Mouse (Mus musculus) liver, postnatal 0 days (tissue): ENCODE measurements around the gene Chp1. TPM values are rescaled to one million over a fixed set of nuclear protein-coding genes. Genes with fewer than 3 reads are reported as not detected.
A peak's percentile ranks its signal among the peaks of the same experiment; 100 is the strongest.
"Not testable (repeated sequence)": the region's sequence is repeated elsewhere in the genome, so short reads cannot be mapped to it uniquely, and the experiment has no call there.

ENCODE experiments used
- ATAC-seq: fragments of 200-750 bp; cut with Nextera tagmentation; 2 replicates; pipeline ENCODE4 v1.8.0; 2017; ENCODE audit warnings: mild to moderate bottlenecking, moderate library complexity
- DNase-seq: peaks from one replicate; pipeline ENCODE4 v3.0.0-alpha.2; 2016
- H3K27ac ChIP-seq: fragments of 300-500 bp; sonication (generic); 2 replicates; pipeline ENCODE4 v1.5.1; 2014; ENCODE audit warnings: antibody characterized with exemption, moderate library complexity, mild to moderate bottlenecking, low read depth
- H3K27me3 ChIP-seq: fragments of 300-500 bp; sonication (generic); 2 replicates; pipeline ENCODE4 v1.6.1; 2014; ENCODE audit warnings: low read length, control low read depth, mixed read lengths; ENCODE audit not compliant: insufficient read depth
- H3K36me3 ChIP-seq: fragments of 300-500 bp; sonication (generic); replicated peaks from 2 replicates; pipeline ENCODE4 v1.6.1; 2014; ENCODE audit warnings: mild to moderate bottlenecking, control low read depth, low read length, moderate library complexity, mixed read lengths; ENCODE audit not compliant: insufficient read depth
- H3K4me1 ChIP-seq: fragments of 300-500 bp; sonication (generic); 2 replicates; pipeline ENCODE4 v1.6.1; 2014; ENCODE audit warnings: antibody characterized with exemption, mild to moderate bottlenecking, control low read depth; ENCODE audit not compliant: insufficient read depth
- H3K4me2 ChIP-seq: fragments of 300-500 bp; sonication (generic); 2 replicates; pipeline ENCODE4 v1.6.1; 2014; ENCODE audit warnings: low read depth, mild to moderate bottlenecking, low read length, moderate library complexity, mixed read lengths
- H3K4me3 ChIP-seq: fragments of 300-500 bp; sonication (generic); 2 replicates; pipeline ENCODE4 v1.5.1; 2014; ENCODE audit warnings: low read depth, low read length
- H3K9ac ChIP-seq: fragments of 300-500 bp; sonication (generic); replicated peaks from 2 replicates; pipeline ENCODE4 v1.6.1; 2014; ENCODE audit warnings: mild to moderate bottlenecking, moderate library complexity
- H3K9me3 ChIP-seq: fragments of 300-500 bp; sonication (generic); 2 replicates; pipeline ENCODE4 v1.6.1; 2016; ENCODE audit warnings: mild to moderate bottlenecking, control low read depth, low read length, mixed read lengths
- CTCF ChIP-seq: sonication (generic); IDR thresholded peaks from 2 replicates; pipeline ENCODE4 v1.5.1; 2016; ENCODE audit warnings: antibody characterized with exemption, low read depth
- EP300 ChIP-seq: IDR thresholded peaks from 2 replicates; pipeline ENCODE4 v1.6.1; 2016; ENCODE audit warnings: antibody characterized with exemption, low read depth, mild to moderate bottlenecking
- WGBS: fragments of 180-500 bp; shearing (Covaris S2); extraction: QIAGEN DNeasy Blood & Tissue Kit; methylation state at CpG from one replicate; pipeline ENCODE4 v1.1.7; 2014; ENCODE audit not compliant: insufficient replicate concordance; 5-methylcytosine and 5-hydroxymethylcytosine counted together
- polyA plus RNA-seq: library from polyadenylated mRNA; unstranded; fragments of >200 nt; fragmentation: Nextera tagmentation; extraction: Ambion mirVana; gene quantifications from 2 replicates; pipeline ENCODE4 v1.2.1, GENCODE M21; 2015

The Chp1 gene
- polyA plus RNA-seq, 1 experiment from 2014 or later, result 146 TPM

DNA sequence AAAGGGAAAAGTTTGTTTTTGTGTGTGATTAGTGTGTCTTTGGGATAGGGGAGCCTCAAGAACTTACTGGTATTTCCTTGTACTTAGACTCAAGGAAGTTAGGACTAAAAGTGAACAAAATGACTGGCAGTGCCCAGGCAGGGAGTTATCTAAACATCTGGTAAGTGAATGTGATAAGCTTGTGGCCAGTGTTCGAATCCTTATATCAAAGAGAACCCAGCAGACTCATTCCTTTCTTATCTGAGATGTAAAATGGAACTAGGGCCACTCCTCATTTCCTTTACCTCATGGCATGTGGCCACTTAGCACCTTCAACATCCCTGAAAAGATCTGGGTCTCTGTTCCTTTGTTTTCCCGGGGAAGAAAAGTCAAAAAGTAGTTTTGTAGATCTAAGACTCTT lies 56.4 kb downstream of the Chp1 start:
- H3K4me2 ChIP-seq, result peak overlapping the region; percentile 1
- no peak overlapping the region for H3K9ac ChIP-seq
- H3K4me1 ChIP-seq, result peaks cover 19% of the 10 kb centered on the region
- peak; percentile 68 for TF ChIP-seq EP300
- no peak for TF ChIP-seq CTCF
- 55% methylated on average over 2 of the region's 2 CpGs for WGBS
- H3K27me3 ChIP-seq, result no peaks in the 10 kb centered on the region
- DNase-seq (no peak), ATAC-seq (no peak)
- peak overlapping the region; percentile 81 for H3K27ac ChIP-seq
- no peaks in the 10 kb centered on the region for H3K9me3 ChIP-seq
- peaks cover 62% of the 10 kb centered on the region for H3K36me3 ChIP-seq
- no peak overlapping the region for H3K4me3 ChIP-seq

DNA sequence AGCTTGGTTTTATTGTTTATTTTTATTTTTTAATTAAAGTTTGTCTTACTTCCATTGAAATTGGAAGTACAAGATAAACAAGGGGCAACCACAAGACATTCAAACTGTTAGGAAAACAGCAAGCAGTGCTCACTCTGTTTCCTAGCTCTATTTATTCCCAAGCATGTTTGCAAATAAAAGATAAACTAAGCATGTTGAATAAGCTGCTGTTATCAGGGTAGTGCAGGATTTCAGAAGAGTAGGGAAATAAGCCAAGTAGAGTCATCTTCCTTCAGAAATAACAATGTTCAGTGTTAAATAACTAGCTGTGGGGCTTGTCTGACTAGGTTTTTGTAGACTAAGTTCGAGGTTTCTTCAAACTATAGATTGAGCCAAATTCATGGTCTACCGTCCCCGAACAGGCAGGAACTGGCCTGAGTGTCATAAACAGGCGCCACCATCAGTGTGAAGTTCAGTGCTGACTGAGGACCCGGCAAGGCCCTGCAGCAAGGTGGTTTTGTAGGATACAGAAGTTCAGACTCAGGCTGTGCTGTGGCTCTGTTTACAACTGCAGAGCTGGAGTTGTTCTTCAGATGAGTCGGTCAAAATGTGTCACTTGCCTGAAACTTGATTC lies 58.0 kb downstream of the Chp1 start:
- peaks cover 19% of the 10 kb centered on the region for H3K4me1 ChIP-seq
- H3K9ac ChIP-seq, result no peak overlapping the region
- 57% methylated on average over 6 of the region's 6 CpGs for WGBS
- peak overlapping the region; percentile 43 for H3K4me2 ChIP-seq
- peak overlapping the region; percentile 81 for H3K27ac ChIP-seq
- peak; percentile 92 for ATAC-seq
- no peak overlapping the region for H3K4me3 ChIP-seq
- DNase-seq, result peak; percentile 54
- no peak for TF ChIP-seq CTCF
- peak; percentile 97 for TF ChIP-seq EP300
- H3K9me3 ChIP-seq, result no peaks in the 10 kb centered on the region
- H3K36me3 ChIP-seq, result peaks cover 62% of the 10 kb centered on the region
- H3K27me3 ChIP-seq, result no peaks in the 10 kb centered on the region

- peak; percentile 85 for TF ChIP-seq CTCF
- TF ChIP-seq EP300, result peak; percentile 83
- Histone ChIP-seq H3K36me3 (peaks cover 63% of the 10 kb centered on the region), H3K27ac (peak overlapping the region; percentile 81; the same call in 1 of the 2 replicates), H3K9ac (no peak overlapping the region), H3K9me3 (no peaks in the 10 kb centered on the region), H3K27me3 (no peaks in the 10 kb centered on the region), H3K4me3 (no peak overlapping the region), H3K4me1 (peaks cover 19% of the 10 kb centered on the region), H3K4me2 (peak overlapping the region; percentile 33; the same call in 1 of the 2 replicates)
- DNase-seq, result no peak
- WGBS, result 57% methylated on average over 4 of the region's 4 CpGs
- peak; percentile 60 for ATAC-seq
These were observed 59.5 kb downstream of the Chp1 start for GRCm38 (mm10) chr2:119607023-119607422.

GRCm38 (mm10) chr2:119617841-119618198 lies 70.3 kb downstream of the Chp1 start:
- ATAC-seq (peak; percentile 60), DNase-seq (no peak)
- Histone ChIP-seq H3K27ac (peak overlapping the region; percentile 89), H3K4me2 (peak overlapping the region; percentile 75), H3K36me3 (peaks cover 8% of the 10 kb centered on the region; the same call in 1 of the 2 replicates), H3K27me3 (no peaks in the 10 kb centered on the region), H3K4me1 (0 out of 2 replicates have a peak, but pooled peaks cover 4% of the 10 kb centered on the region), H3K9me3 (no peaks in the 10 kb centered on the region), H3K4me3 (peak overlapping the region; percentile 78), H3K9ac (peak overlapping the region; percentile 85)
- under 1% methylated on average over 13 of the region's 13 CpGs for WGBS
- no peak for TF ChIP-seq CTCF

GRCm38 (mm10) chr2:119618199-119618982 lies 70.9 kb downstream of the Chp1 start, which contains the start of the genes Nusap1 and Oip5:
Nusap1 (plus strand) TSS chr2:119618298.
Oip5 (minus strand) TSS chr2:119618469.
- H3K4me1 ChIP-seq, result 0 out of 2 replicates have a peak, but pooled peaks cover 4% of the 10 kb centered on the region
- H3K36me3 ChIP-seq, result peaks cover 8% of the 10 kb centered on the region
- ATAC-seq (peak; percentile 99), DNase-seq (peak; percentile 94)
- H3K4me3 ChIP-seq, result peak within 1 kb of the TSS; percentile 78
- WGBS, result under 1% methylated on average over 55 of the region's 55 CpGs
- no peaks in the 10 kb centered on the region for H3K27me3 ChIP-seq
- H3K9me3 ChIP-seq, result no peaks in the 10 kb centered on the region
- peak within 1 kb of the TSS; percentile 85 for H3K9ac ChIP-seq
- TF ChIP-seq EP300, result no peak
- no peak for TF ChIP-seq CTCF
- H3K27ac ChIP-seq, result peak within 1 kb of the TSS; percentile 89
- peak within 1 kb of the TSS; percentile 75 for H3K4me2 ChIP-seq

DNA sequence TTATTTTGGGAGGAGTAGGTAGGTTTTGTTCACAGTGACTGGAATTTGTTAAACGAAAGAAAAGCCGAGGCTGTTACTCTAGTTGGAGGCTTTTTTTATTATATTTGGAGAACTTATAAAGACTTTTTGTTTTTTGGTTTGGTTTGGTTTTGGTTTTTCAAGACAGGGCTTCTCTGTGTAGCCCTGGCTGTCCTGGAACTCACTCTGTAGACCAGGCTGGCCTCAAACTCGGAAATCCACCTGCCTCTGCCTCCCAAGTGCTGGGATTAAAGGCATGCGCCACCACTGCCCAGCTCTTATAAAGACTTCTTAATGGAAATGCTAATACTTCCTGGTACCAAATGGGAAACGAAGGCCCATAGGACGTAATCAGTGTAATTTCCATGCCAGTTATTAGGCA lies 71.5 kb downstream of the Chp1 start:
- not testable (repeated sequence) for DNase-seq, H3K27me3 ChIP-seq

More for the DNA sequence above, 71.5 kb downstream of the Chp1 start:
- not testable (repeated sequence) for H3K9me3 ChIP-seq, ATAC-seq, H3K4me1 ChIP-seq
- Histone ChIP-seq H3K9ac (peak overlapping the region; percentile 79), H3K4me2 (peak overlapping the region; percentile 75), H3K4me3 (peak overlapping the region; percentile 78), H3K27ac (peak overlapping the region; percentile 61), H3K36me3 (peaks cover 12% of the 10 kb centered on the region)
- 5% methylated on average over 6 of the region's 6 CpGs for WGBS
